Mouse (Mus musculus) cerebellum, adult 18-20 months (tissue): ENCODE results near the gene Krtap1-3.

Source experiments
- DNase-seq, 2 experiments: peaks; one replicate each; pipeline ENCODE4 v3.0.0; 2021

Krtap1-3 gene

GRCm38 (mm10) chr11:99557976-99558745 lies 33.0 kb downstream of the Krtap1-3 start:
- DNase-seq = no peak

- DNase-seq = no peak
Observed at GRCm38 (mm10) chr11:99556753-99557152, 34.4 kb downstream of the Krtap1-3 start, which contains the start of gene Krtap3-2. TSS of gene Krtap3-2 (minus strand) at chr11:99556853.

DNA sequence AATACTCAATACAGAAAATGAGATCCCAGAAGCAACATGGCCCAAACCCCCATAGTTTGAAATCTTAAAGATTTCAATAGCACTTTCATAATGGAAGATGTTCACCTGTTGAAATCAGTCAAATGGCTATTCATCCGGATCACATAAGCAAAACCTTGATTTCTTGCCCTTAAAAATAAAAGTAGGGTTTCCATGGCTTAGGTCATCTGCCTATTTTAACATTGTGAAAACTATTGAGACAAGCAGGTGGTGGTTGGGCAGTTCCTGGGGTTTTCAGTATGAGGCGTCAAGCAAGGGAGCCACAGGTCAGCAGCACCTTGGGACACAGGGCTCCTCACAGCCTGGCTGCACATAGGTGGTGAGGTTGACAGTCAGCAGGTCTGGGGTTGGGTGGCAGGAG lies 34.9 kb downstream of the Krtap1-3 start:
- no peak for DNase-seq

DNA sequence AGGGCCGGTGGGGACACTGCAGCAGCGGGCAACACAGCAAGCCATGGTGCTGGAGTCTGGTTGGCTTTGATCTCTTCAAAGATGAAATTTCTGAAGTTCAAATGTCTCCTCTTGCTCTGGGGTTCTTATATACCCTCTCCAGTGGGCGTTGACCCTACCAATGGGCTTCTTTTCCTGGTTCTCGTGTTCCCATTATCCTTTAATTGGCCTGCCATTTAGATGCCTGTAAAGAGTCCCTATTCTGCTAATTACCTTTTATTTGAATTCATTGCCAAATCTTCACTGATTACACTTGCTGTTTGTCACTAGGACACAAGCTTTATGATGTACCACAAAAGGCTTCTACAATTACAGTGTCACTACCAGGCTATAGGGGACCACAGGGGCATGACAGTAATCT lies 40.4 kb downstream of the Krtap1-3 start, which contains the start of gene Krtap3-3:
Gene Krtap3-3, minus strand, starts transcription at position 101 of the 400 bp plus-strand sequence.
- DNase-seq = no peak

DNA sequence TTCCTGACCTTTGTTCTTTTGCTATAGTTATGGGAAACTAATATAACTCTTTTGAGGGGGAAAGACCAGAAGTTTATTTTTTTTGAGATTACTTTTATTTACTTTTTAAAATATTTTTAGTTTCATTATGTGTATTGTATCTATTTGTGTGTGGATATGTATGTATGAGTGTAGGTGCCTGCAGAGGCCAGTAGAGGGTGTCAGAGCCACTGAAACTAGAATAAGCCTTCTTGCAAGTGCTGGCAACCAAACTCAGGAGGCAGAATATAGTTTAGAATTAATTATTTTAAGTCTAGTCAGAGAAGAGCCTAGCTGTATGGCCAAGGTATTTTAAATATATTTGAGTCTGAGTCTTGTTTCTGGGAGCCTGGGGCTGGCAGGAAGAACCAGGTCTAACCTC lies 43.2 kb downstream of the Krtap1-3 start:
- DNase-seq = no peak
